Mouse (Mus musculus) MEL (cell line): ENCODE results near the gene Poldip3.

ENCODE experiments used
- CTCF ChIP-seq, 3 experiments: IDR thresholded peaks in 2 of 3; conservative IDR thresholded peaks in 1 of 3; 2 replicates each; pipeline ENCODE4 v1.5.1; 2011 to 2012; ENCODE audit warnings: low read length in 3 of 3, low read depth in 2 of 3, mild to moderate bottlenecking in 2 of 3, improper control_type of control experiment in 1 of 3, inconsistent platforms in 1 of 3, mixed read lengths in 1 of 3, moderate library complexity in 1 of 3; ENCODE audit not compliant: control insufficient read depth in 1 of 3, insufficient read depth in 1 of 3, poor library complexity in 1 of 3, severe bottlenecking in 1 of 3
- EP300 ChIP-seq, 2 experiments: IDR thresholded peaks; 2 replicates each; pipeline ENCODE4 v1.6.1; 2011; ENCODE audit warnings: improper control_type of control experiment in 2 of 2, low read length in 2 of 2, low read depth in 1 of 2, mild to moderate bottlenecking in 1 of 2
- POLR2A ChIP-seq, 2 experiments: IDR thresholded peaks; 2 replicates each; pipeline ENCODE4 v1.6.1; 2011 to 2012; ENCODE audit warnings: low read length in 2 of 2, mild to moderate bottlenecking in 2 of 2, control low read depth in 1 of 2, improper control_type of control experiment in 1 of 2, low read depth in 1 of 2, moderate library complexity in 1 of 2; ENCODE audit not compliant: control insufficient read depth in 1 of 2, insufficient read depth in 1 of 2, poor library complexity in 1 of 2

GRCm38 (mm10) chr15:83154309-83154708, 5.1 kb upstream of the Poldip3 start:
- TF ChIP-seq CTCF (IDR thresholded peaks at IDR 0.05 in 2 of 3, conservative IDR thresholded peaks at IDR 0.05 in 1 of 3; ENCODE audit: control insufficient read depth in 1 of 3, insufficient read depth in 1 of 3, low read depth in 2 of 3, low read length in 3 of 3, poor library complexity in 1 of 3, severe bottlenecking in 1 of 3) (no peak), EP300 (IDR thresholded peaks at IDR 0.05; ENCODE audit: low read depth in 1 of 2, low read length in 2 of 2) (no peak), POLR2A (IDR thresholded peaks at IDR 0.05; ENCODE audit: control insufficient read depth in 1 of 2, insufficient read depth in 1 of 2, low read depth in 1 of 2, low read length in 2 of 2, poor library complexity in 1 of 2) (no peak)
